Mouse (Mus musculus) layer of hippocampus, postnatal 14 days (tissue): ENCODE measurements around the gene Gm49353. TPM values are rescaled to one million over a fixed set of nuclear protein-coding genes. Genes with fewer than 3 reads are reported as not detected.

ENCODE experiments used
- DNase-seq, 2 experiments: peaks; one replicate each; pipeline ENCODE4 v3.0.0; 2021 to 2022; ENCODE audit warnings: low spot score in 2 of 2, mixed read lengths in 1 of 2
- long read RNA-seq, 2 experiments: library from polyadenylated mRNA; stranded (forward); transcript quantifications; one replicate each; pipeline ENCODE4 v2.0.0; 2021
- total RNA-seq, 2 experiments: library from RNA; stranded (reverse); gene quantifications; 2 replicates each; pipeline ENCODE4 v1.2.3; 2021

The Gm49353 gene
- 10 to 100 TPM; 25.5 to 30.4 TPM for total RNA-seq
- long read RNA-seq, experiment 1, partial matches to known transcripts: 0 of 4 reads
- long read RNA-seq, experiment 1, other reads (novel, unspliced or antisense): 4 of 4 reads
- long read RNA-seq, experiment 2, partial matches to known transcripts: 0 of 2 reads
- long read RNA-seq, experiment 2, other reads (novel, unspliced or antisense): 2 of 2 reads

- DNase-seq: no peak
Observed at GRCm38 (mm10) chr10:29198642-29199041, at the start of gene Gm49353. TSS of gene Gm49353 (plus strand) at chr10:29198954.

- DNase-seq: no peak
Observed at GRCm38 (mm10) chr10:29155304-29155703, 43.5 kb upstream of the Gm49353 start.

- DNase-seq: no peak
Observed at GRCm38 (mm10) chr10:29161664-29162063, 37.1 kb upstream of the Gm49353 start.

- DNase-seq: no peak
Observed at GRCm38 (mm10) chr10:29173778-29174177, 25.0 kb upstream of the Gm49353 start.

- peak in 1 of 2 experiments; percentile 42 for DNase-seq
Observed at GRCm38 (mm10) chr10:29175656-29176055, 23.1 kb upstream of the Gm49353 start.

- DNase-seq: peak in 1 of 2 experiments; percentile 34
Observed at GRCm38 (mm10) chr10:29176881-29177280, 21.9 kb upstream of the Gm49353 start.

- no peak for DNase-seq
Observed at GRCm38 (mm10) chr10:29178003-29178402, 20.8 kb upstream of the Gm49353 start.

GRCm38 (mm10) chr10:29180210-29180609 lies 18.5 kb upstream of the Gm49353 start:
- no peak for DNase-seq

GRCm38 (mm10) chr10:29181046-29181445 lies 17.7 kb upstream of the Gm49353 start:
- DNase-seq: no peak

GRCm38 (mm10) chr10:29193769-29194168 lies 5.0 kb upstream of the Gm49353 start:
- no peak for DNase-seq

- no peak for DNase-seq
Observed at GRCm38 (mm10) chr10:29196811-29197210, 1.9 kb upstream of the Gm49353 start.

GRCm38 (mm10) chr10:29199835-29200234 lies 1.1 kb downstream of the Gm49353 start:
- no peak for DNase-seq

GRCm38 (mm10) chr10:29200609-29201008 lies 1.9 kb downstream of the Gm49353 start:
- no peak for DNase-seq

GRCm38 (mm10) chr10:29206730-29207129 lies 8.0 kb downstream of the Gm49353 start:
- DNase-seq: peak in 1 of 2 experiments; percentile 64

- no peak for DNase-seq
Observed at GRCm38 (mm10) chr10:29208735-29209134, 10.0 kb downstream of the Gm49353 start.

- peak; percentile 28 to 71 for DNase-seq
Observed at GRCm38 (mm10) chr10:29211453-29211852, 12.7 kb downstream of the Gm49353 start, which contains the start of gene 9330159F19Rik. TSS of gene 9330159F19Rik (plus strand) at chr10:29211606.

- peak in 1 of 2 experiments; percentile 70 for DNase-seq
Observed at GRCm38 (mm10) chr10:29213534-29214100, 14.9 kb downstream of the Gm49353 start.

GRCm38 (mm10) chr10:29216957-29217356 lies 18.2 kb downstream of the Gm49353 start:
- DNase-seq: no peak

- no peak for DNase-seq
Observed at GRCm38 (mm10) chr10:29217451-29217850, 18.7 kb downstream of the Gm49353 start.

- no peak for DNase-seq
Observed at GRCm38 (mm10) chr10:29225329-29225728, 26.6 kb downstream of the Gm49353 start.

- no peak for DNase-seq
Observed at GRCm38 (mm10) chr10:29231208-29231607, 32.5 kb downstream of the Gm49353 start.
